Mouse (Mus musculus): ENCODE measurements around the gene Fnip1. TPM values are rescaled to one million over a fixed set of nuclear protein-coding genes. Genes with fewer than 3 reads are reported as not detected.

Gene Fnip1
- total RNA-seq, 4 experiments from 2014 or later: 37.6 to 42.0 (median 39.5) TPM

GRCm38 (mm10) chr11:54539486-54539885 is 101.5 kb downstream of the Fnip1 start:
- DNase-seq (ENCODE audit: low spot score in 2 of 2): no peak

GRCm38 (mm10) chr11:54540328-54540727 is 102.3 kb downstream of the Fnip1 start:
- DNase-seq (ENCODE audit: low spot score in 2 of 2): no peak

GRCm38 (mm10) chr11:54542414-54542813 is 104.4 kb downstream of the Fnip1 start:
- DNase-seq (ENCODE audit: low spot score in 2 of 2): no peak

- DNase-seq (ENCODE audit: low spot score in 2 of 2): no peak
Measured at GRCm38 (mm10) chr11:54554970-54555369, 117.0 kb downstream of the Fnip1 start.

GRCm38 (mm10) chr11:54562761-54563160 is 124.8 kb downstream of the Fnip1 start:
- DNase-seq (ENCODE audit: low spot score in 2 of 2): no peak

Other genes starting within 250 kb of the Fnip1 start
- not detected for gene Csf2, start 188.5 kb upstream of the Fnip1 start, total RNA-seq (2022)
- gene Il3, start 170.9 kb upstream of the Fnip1 start, total RNA-seq (2022): not detected
- 100 to 1,000 TPM; 190 to 233 (median 201) TPM for gene Acsl6, start 134.4 kb upstream of the Fnip1 start, total RNA-seq (2022)
- gene Meikin, start 67.5 kb upstream of the Fnip1 start, total RNA-seq (2022): not detected
- 10 to 100 TPM; 35.2 to 42.5 (median 37.9) TPM for gene Rapgef6, start 84.6 kb downstream of the Fnip1 start, total RNA-seq (2022)

All from left cerebral cortex, adult 8-10 months (tissue).